Mouse (Mus musculus) G1E (cell line): ENCODE data around the gene Tmem110. TPM values are rescaled to one million over a fixed set of nuclear protein-coding genes. Genes with fewer than 3 reads are reported as not detected.
A peak's percentile ranks its signal among the peaks of the same experiment; 100 is the strongest.

ENCODE experiments used
- ATAC-seq: 2 replicates; pipeline ENCODE4 v1.8.0; 2016; ENCODE audit warnings: mild to moderate bottlenecking; ENCODE audit not compliant: insufficient number of reproducible peaks, poor library complexity, low FRiP score, severe bottlenecking; ENCODE audit errors: extremely low read depth
- DNase-seq: peaks from one replicate; pipeline ENCODE4 v3.0.0; 2012; ENCODE audit warnings: low spot score
- H3K27me3 ChIP-seq: 2 replicates; pipeline ENCODE4 v1.6.1; 2012; ENCODE audit warnings: mild to moderate bottlenecking, low read length, inconsistent platforms; ENCODE audit not compliant: insufficient read depth
- H3K36me3 ChIP-seq: replicated peaks from 2 replicates; pipeline ENCODE3; 2012; ENCODE audit warnings: mild to moderate bottlenecking, inconsistent platforms
- H3K4me1 ChIP-seq: 2 replicates; pipeline ENCODE4 v1.6.1; 2012; ENCODE audit warnings: low read depth, low read length, inconsistent platforms, mixed read lengths; ENCODE audit not compliant: insufficient read depth
- H3K4me3 ChIP-seq: 2 replicates; pipeline ENCODE4 v1.5.1; 2012; ENCODE audit warnings: low read depth, mild to moderate bottlenecking, inconsistent platforms, low read length, moderate library complexity, mixed read lengths
- H3K9me3 ChIP-seq: replicated peaks from 2 replicates; pipeline ENCODE4 v1.6.1; 2012; ENCODE audit warnings: inconsistent platforms
- CTCF ChIP-seq: IDR thresholded peaks from 2 replicates; pipeline ENCODE4 v1.5.1; 2012; ENCODE audit warnings: low read depth, low read length, inconsistent platforms, mixed read lengths
- GATA1 ChIP-seq: IDR thresholded peaks from 2 replicates; pipeline ENCODE4 v1.6.1; 2012; ENCODE audit warnings: borderline replicate concordance, low read length, inconsistent platforms, mixed read lengths
- GATA2 ChIP-seq: IDR thresholded peaks from 2 replicates; pipeline ENCODE4 v1.6.1; 2012; ENCODE audit warnings: low read depth, low read length, inconsistent platforms, borderline replicate concordance
- POLR2AphosphoS5 ChIP-seq: IDR thresholded peaks from 2 replicates; pipeline ENCODE4 v1.6.1; 2012; ENCODE audit warnings: low read depth, low read length, inconsistent platforms; ENCODE audit not compliant: insufficient replicate concordance
- TAL1 ChIP-seq: conservative IDR thresholded peaks from 2 replicates; pipeline ENCODE4 v1.6.1; 2012; ENCODE audit warnings: low read depth, low read length, inconsistent platforms, mixed read lengths
- polyA plus RNA-seq: library from polyadenylated mRNA; stranded (reverse); fragments of >175 nt; gene quantifications from 2 replicates; pipeline ENCODE4 v1.2.3, GENCODE M21; 2012
- total RNA-seq, 2 experiments: library from RNA; stranded (forward) in 1 of 2; stranded (reverse) in 1 of 2; fragments of 200-1000 nt in 1 of 2; fragments of >200 nt in 1 of 2; fragmentation: Nextera tagmentation in 1 of 2; gene quantifications; 2 replicates each; pipeline ENCODE4 v1.2.3; 2014 to 2017

Gene Tmem110
- total and polyA plus RNA-seq, 3 experiments: 5.8 to 14.5 (median 12.5) TPM

GRCm38 (mm10) chr14:30837416-30837996 lies 12.1 kb downstream of the Tmem110 start:
- ATAC-seq (no peak), DNase-seq (no peak)
- H3K4me1 ChIP-seq: no peaks in the 10 kb centered on the region
- peaks cover 46% of the 10 kb centered on the region for H3K36me3 ChIP-seq
- TF ChIP-seq POLR2AphosphoS5: no peak
- H3K9me3 ChIP-seq: no peaks in the 10 kb centered on the region
- no peaks in the 10 kb centered on the region for H3K27me3 ChIP-seq
- no peak overlapping the region for H3K4me3 ChIP-seq

- Histone ChIP-seq H3K27me3 (no peaks in the 10 kb centered on the region), H3K4me3 (no peak overlapping the region), H3K9me3 (no peaks in the 10 kb centered on the region), H3K36me3 (peaks cover 24% of the 10 kb centered on the region), H3K4me1 (no peaks in the 10 kb centered on the region)
- ATAC-seq: no peak
- no peak for DNase-seq
- no peak for TF ChIP-seq TAL1
- TF ChIP-seq CTCF: no peak
- TF ChIP-seq GATA1: no peak
- no peak for TF ChIP-seq GATA2
- no peak for TF ChIP-seq POLR2AphosphoS5
Measured at GRCm38 (mm10) chr14:30843701-30844100, 18.3 kb downstream of the Tmem110 start.

GRCm38 (mm10) chr14:30850504-30850903 lies 25.1 kb downstream of the Tmem110 start:
- Histone ChIP-seq H3K4me1 (no peaks in the 10 kb centered on the region), H3K27me3 (no peaks in the 10 kb centered on the region), H3K4me3 (no peak overlapping the region), H3K36me3 (peaks cover 22% of the 10 kb centered on the region), H3K9me3 (no peaks in the 10 kb centered on the region)
- TF ChIP-seq GATA2 (no peak), POLR2AphosphoS5 (no peak), CTCF (no peak), GATA1 (no peak), TAL1 (no peak)
- DNase-seq: no peak
- ATAC-seq: no peak

- no peak overlapping the region for H3K4me3 ChIP-seq
- DNase-seq (no peak), ATAC-seq (no peak)
- no peaks in the 10 kb centered on the region for H3K9me3 ChIP-seq
- H3K27me3 ChIP-seq: no peaks in the 10 kb centered on the region
- no peak for TF ChIP-seq GATA2
- TF ChIP-seq POLR2AphosphoS5: no peak
- TF ChIP-seq GATA1: no peak
- TF ChIP-seq CTCF: no peak
- no peak for TF ChIP-seq TAL1
- peaks cover 7% of the 10 kb centered on the region for H3K4me1 ChIP-seq
- H3K36me3 ChIP-seq: peaks cover 15% of the 10 kb centered on the region
Measured at GRCm38 (mm10) chr14:30852325-30852724, 26.9 kb downstream of the Tmem110 start.

GRCm38 (mm10) chr14:30855316-30855715 lies 29.9 kb downstream of the Tmem110 start:
- DNase-seq (no peak), ATAC-seq (no peak)
- Histone ChIP-seq H3K27me3 (no peaks in the 10 kb centered on the region), H3K4me1 (peaks cover 12% of the 10 kb centered on the region), H3K36me3 (peaks cover 13% of the 10 kb centered on the region), H3K4me3 (no peak overlapping the region), H3K9me3 (no peaks in the 10 kb centered on the region)
- TF ChIP-seq POLR2AphosphoS5 (no peak), CTCF (no peak), GATA1 (no peak), TAL1 (no peak), GATA2 (no peak)

- no peak for TF ChIP-seq TAL1
- TF ChIP-seq GATA1: no peak
- no peak for TF ChIP-seq POLR2AphosphoS5
- TF ChIP-seq CTCF: no peak
- no peak for TF ChIP-seq GATA2
- peaks cover 12% of the 10 kb centered on the region for H3K4me1 ChIP-seq
- DNase-seq: no peak
- H3K4me3 ChIP-seq: no peak overlapping the region
- ATAC-seq: peak; percentile 58; the same call in 1 of the 2 replicates
- peaks cover 2% of the 10 kb centered on the region; the same call in 1 of the 2 replicates for H3K27me3 ChIP-seq
- H3K9me3 ChIP-seq: no peaks in the 10 kb centered on the region
- H3K36me3 ChIP-seq: peaks cover 12% of the 10 kb centered on the region
Measured at GRCm38 (mm10) chr14:30856885-30857507, 31.6 kb downstream of the Tmem110 start.
